Mouse (Mus musculus) erythroid progenitor cell, adult 5-6 weeks (primary cell): ENCODE results near the gene Dctn1. TPM values are rescaled to one million over a fixed set of nuclear protein-coding genes. Genes with fewer than 3 reads are reported as not detected.

ENCODE experiments used
- ATAC-seq: replicated peaks from 2 replicates; pipeline ENCODE4 v1.8.0; 2016; ENCODE audit warnings: moderate number of reproducible peaks, mild to moderate bottlenecking, moderate TSS enrichment, inconsistent platforms; ENCODE audit not compliant: poor library complexity, low FRiP score, severe bottlenecking
- total RNA-seq, 2 experiments: library from RNA; stranded (forward) in 1 of 2; stranded (reverse) in 1 of 2; fragments of 150-400 nt in 1 of 2; fragments of 186-747, 209-891 nt in 1 of 2; gene quantifications; 2 replicates each; pipeline versions ENCODE4 v1.2.3 to v1.2.4; 2015 to 2017; ENCODE audit warnings: low replicate concordance in 2 of 2

Gene Dctn1
- total RNA-seq, 2 experiments from 2014 or later: 27.7 to 104 TPM

GRCm38 (mm10) chr6:83162701-83163100 lies 3.0 kb upstream of the Dctn1 start:
- ATAC-seq: no peak

- ATAC-seq: peak; percentile 38
Observed at GRCm38 (mm10) chr6:83165026-83165606, 604 bp upstream of the Dctn1 start.

DNA sequence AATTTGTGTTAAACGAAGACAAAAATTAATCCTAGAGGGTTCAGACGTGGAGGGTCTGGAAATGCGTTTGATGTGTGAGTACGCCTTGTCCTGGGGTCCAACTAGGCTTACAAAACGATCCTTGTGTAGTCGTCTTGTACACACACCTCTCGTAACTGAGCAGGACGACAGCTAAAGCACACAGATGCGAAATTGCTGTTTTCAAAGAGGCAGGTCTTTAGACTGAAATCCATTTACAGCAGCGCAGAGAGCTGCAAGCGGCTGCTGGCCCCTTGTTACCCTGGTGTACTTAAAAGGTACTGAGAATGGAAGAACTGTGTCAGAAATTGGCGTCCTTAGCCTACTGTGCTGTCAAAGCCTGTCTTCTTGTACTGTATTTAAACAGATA lies 517 bp downstream of the Dctn1 start:
- ATAC-seq: peak; percentile 32; the same call in 1 of the 2 replicates

DNA sequence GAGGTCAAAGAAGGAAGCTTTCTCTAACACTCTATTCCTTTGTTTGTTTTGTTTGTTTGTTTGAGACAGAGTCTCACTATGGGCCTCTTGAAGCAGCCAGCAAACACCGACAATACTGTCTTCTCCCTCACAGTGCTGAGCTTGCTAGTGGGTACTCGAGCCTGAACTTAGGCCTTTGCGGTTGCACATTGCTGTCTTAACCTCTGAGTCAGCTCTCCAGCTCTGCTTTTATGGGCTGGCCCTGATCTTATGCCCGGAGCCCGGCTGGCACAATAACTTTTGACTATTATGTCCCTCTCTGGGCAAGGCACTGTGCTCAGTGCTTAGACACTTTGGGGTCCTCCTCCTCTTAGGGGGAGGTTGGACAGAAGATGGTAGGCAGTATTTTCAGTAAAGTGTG lies 4.2 kb downstream of the Dctn1 start:
- ATAC-seq: no peak

GRCm38 (mm10) chr6:83171063-83171462 lies 5.3 kb downstream of the Dctn1 start:
- ATAC-seq: no peak

DNA sequence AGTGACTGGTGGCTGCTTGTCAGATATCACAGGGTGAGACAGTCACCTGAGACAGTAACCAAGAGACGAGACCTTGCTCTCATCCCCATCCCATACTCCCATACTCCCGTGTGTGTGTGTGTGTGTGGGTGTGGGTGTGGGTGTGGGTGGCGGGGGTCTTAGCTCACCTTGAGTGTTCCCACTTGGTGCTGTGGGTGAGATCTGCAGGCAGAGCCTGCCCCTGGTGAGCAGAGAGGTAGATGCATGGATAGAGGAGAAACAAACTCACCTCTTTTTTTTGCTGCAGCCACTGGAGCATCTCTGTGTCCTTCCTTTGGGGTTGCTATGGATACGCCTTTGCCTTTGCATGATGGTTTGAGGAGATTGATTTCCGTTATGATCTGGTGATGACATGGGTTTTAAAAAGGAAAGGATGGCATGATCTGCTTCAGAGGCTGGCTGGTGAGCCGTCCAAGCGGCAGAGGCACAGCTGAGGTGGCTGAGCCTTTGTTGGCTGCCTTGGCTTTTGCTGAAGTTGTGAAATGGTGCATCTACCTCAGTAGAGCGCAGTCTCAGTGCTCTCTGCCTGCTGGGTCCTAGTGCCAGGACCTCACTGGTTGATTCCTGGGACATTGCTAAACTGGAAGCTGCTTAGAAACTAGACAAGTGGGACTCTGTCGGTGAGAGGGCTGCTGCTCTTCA lies 6.7 kb downstream of the Dctn1 start:
- ATAC-seq: no peak

DNA sequence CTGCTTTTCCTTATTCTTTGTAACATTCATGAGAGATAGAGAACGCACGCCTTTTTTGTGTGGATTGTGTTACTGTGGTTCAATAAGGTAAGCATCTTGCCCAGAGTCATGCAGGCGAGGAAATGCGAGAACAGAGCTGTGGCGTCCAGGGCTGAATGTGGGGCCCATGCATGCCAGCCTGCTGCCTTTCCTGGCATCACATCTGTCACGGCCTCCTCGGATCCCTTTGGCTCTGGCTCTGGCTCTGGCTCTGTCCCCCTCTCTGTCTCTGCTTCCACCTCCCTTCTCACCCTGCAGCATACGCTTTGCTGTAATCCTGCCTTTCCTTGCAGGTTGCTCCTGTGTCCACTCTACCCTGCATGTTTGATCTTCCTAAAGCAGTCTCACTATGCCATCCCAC lies 10.3 kb downstream of the Dctn1 start:
- no peak for ATAC-seq

- no peak for ATAC-seq
Observed at GRCm38 (mm10) chr6:83179390-83180117, 13.8 kb downstream of the Dctn1 start.

DNA sequence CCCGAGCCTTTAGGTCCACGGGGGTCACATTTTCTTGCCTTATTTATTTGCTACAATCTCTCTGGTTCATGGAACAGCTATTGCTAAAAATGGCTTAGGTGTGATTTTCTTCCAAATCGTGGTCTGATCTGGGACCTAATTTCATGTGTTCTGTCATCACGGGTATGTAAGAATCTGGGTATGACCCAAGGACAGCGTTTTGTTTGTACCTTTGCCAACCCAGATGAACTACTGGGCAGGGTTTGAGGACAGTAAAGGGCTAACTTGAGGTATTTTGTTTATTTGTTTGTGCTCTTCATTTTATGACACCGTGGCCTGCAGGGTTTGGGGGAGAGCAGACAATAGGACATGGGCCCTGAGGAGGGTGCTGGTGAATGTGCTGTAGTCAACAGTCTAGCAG lies 14.9 kb downstream of the Dctn1 start:
- ATAC-seq: no peak

- 0 out of 2 replicates have a peak, but pooled peaks have one; percentile 29 for ATAC-seq
Observed at GRCm38 (mm10) chr6:83184858-83185435, 19.2 kb downstream of the Dctn1 start.

GRCm38 (mm10) chr6:83185895-83186861 lies 20.5 kb downstream of the Dctn1 start:
- no peak for ATAC-seq

DNA sequence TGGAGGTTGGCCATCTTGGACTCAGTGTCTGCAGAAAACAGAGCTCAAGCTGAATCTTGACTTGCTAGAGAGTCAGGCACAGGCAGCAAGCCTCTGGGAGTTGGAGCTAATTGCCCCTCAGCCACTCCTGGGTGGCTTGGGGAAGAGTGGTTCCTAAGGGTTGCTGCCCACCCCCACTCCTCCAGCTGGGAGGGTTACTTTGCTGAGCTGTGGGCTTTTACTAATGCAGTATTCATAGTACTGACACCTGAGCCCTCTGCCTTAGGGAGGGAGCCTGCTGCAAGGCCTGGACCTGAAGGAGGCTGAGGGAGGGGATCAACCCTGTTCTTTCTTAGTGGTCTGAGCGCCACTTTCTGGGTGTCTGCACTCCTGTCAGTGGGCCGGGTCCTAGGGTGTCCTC lies 21.2 kb downstream of the Dctn1 start:
- ATAC-seq: no peak

- ATAC-seq: no peak
Observed at GRCm38 (mm10) chr6:83193571-83193970, 27.9 kb downstream of the Dctn1 start.

DNA sequence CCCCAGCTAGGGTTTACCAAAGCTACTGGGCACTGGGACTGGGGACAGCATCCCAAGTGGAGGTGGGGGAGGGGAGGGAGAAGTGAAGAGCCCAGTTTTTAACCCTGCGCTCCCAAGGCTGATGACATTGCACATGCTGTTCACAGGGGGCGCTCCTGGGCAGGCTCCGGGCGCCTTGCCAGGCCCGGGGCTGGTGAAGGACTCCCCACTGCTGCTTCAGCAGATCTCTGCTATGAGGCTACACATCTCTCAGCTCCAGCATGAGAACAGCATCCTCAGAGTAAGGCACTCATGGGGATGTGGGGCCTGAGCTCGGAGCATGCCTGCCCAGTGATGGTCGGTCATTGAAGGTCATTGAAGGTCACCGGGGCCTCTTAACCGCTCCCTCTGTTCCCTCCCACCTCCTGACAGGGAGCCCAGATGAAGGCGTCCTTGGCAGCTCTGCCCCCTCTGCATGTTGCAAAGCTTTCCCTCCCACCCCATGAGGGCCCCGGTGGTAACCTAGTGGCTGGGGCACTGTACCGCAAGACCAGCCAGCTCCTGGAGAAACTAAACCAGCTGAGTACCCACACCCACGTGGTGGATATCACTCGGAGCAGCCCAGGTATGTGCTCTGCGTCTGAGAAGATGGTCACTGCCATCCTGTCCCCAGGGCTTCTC lies 31.8 kb downstream of the Dctn1 start:
- ATAC-seq: no peak

- ATAC-seq: no peak
Observed at GRCm38 (mm10) chr6:83203320-83203719, 37.6 kb downstream of the Dctn1 start.

DNA sequence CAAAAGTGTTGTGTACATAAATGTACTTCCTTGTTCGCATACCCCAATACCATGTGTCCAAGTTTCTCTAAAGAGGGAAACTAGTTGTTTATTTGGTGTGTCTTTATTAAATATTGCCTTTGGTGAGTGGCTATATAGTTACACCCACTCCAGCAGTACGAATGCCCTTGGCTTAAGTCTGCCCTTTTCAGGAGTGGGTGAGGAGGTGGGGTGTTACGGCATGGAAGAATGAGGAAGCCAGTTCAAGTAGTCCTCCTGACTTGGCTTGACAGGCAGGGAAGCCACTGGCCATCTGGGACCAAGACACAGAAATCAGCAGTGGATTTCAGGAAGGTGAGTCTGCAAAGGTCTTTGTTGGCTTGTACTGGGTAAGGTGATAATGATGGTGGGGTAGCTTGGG lies 40.1 kb downstream of the Dctn1 start:
- no peak for ATAC-seq

DNA sequence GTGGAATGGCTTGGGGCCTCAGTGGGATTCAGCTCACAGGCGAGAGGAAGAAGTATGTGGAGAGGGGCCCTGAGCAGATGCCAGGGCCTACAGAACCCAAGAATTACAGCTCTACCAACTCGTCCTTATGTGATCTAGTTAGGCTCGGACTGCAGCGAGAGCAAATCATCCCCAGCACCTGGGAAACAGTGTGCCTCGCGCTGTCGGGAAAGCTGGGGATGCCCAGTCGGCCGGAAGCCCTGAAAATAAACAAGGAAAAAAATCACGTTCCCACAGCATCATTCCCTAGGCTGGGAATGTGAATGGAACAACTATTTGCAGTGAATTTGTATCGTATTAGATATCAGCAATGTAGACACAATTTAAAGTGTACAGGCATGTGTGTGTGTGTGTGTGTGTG lies 40.6 kb downstream of the Dctn1 start:
- ATAC-seq: no peak

- no peak for ATAC-seq
Observed at GRCm38 (mm10) chr6:83207361-83208049, 41.8 kb downstream of the Dctn1 start.

DNA sequence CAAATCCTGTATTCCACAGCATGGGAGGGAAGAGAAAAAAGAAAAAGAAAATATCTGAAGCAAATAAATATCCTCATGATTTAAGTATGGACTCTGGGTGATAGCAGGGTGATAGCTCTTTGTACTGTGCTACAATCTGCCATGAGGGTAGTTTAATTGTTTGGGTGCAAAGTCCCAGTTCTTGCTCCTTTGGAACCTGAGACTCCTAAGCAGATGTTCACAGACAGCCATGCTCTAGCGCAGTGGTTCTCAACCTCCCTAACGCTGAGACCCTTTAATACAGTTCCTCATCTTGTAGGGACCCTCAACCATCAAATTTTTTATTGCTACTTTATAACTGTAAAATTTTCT lies 42.3 kb downstream of the Dctn1 start:
- no peak for ATAC-seq
